Mouse (Mus musculus) cerebellum, adult (tissue): ENCODE data around the gene Cbfa2t3.

Experiments
- ATAC-seq: cut with Nextera tagmentation; 2 replicates; pipeline ENCODE4 v1.9.2; 2017; ENCODE audit warnings: mild to moderate bottlenecking, moderate library complexity, mixed read lengths; ENCODE audit not compliant: insufficient number of reproducible peaks, low FRiP score, low TSS enrichment

Cbfa2t3 gene

DNA sequence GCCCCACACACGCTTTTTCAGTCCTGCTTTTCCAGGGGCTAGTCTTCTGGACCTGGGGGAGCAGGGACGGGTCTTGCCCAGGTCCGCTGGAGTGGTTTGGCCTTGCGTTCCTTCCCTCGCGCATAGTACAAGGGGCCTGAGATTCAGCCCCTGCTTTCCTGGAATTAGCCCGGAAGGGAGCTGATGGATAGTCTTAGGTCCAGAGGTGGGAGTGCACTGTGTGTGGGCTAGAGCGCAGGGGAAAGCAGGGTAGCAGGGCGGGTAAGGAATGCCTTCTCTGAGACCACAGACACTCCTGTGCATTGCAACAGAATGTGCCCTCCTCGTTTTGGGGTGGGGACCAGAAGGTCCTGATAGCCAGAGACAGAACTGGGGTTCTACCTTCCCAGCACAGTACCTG, 121.8 kb downstream of the Cbfa2t3 start:
- ATAC-seq: no peak

GRCm38 (mm10) chr8:122576648-122577022, 122.3 kb downstream of the Cbfa2t3 start, which contains the start of gene Aprt:
TSS of gene Aprt (minus strand) at chr8:122576909.
- peak; percentile 86 for ATAC-seq

DNA sequence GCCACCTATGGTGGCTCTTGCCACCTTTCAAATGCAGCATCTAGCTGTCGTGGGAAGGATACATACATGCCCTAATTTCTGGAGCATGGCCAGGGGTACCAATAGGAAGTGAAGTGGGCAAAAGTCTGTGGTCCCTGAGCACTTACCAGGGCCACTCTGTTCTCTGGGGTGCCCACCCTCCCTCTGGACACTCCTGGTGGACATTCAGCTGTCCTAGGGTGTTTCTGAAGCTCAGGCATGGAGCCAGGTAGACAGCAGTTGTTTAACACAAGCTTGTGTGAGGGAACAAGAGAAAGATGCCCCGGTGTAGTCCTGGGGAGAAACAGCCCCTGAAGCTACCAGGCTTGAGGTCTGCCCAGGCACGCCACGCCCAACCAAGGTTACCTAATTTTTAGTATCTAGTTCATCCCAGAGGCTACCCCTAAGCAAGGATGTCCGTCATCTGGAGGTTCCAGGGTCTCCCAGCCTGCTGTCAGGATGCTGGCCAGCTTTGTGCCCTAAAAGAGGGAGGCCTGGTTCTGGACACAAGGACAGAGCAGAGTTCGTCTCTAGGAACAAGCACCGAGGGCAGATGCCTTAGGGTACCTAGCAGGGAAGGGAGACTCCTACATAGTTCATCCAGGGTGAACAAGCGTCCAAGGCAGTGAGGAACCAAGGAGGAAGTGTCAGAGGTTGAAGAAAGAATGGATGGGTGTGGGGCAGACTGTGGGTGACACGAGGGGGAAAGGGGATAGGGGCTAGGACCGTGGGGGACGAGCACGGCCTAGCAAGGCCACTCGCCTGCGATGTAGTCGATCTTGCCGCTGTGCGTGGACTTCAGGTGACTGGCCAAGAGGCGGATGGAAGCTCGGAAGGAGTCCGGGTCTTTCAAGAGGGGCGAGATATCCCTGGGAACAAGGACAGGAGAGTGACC, 122.9 kb downstream of the Cbfa2t3 start:
- ATAC-seq: no peak

DNA sequence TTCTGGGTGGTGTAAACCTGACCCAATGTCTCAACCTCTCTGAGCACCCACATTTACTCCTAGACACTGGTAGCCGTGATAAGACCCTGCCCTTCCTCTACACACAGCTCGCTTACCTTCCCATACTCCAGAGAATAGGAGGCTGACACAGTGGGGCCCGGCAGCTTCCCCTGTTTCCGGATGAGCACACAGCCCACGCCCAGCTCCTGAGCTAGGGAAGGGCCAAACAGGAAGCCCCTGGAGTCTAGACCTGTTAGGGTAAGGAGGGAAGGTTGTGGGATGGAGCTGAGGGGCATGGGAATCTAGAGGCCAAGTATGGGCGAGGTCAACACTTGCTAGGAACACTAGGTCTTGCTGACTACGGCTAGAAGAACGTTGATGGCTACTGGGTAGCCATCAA, 123.6 kb downstream of the Cbfa2t3 start:
- ATAC-seq: no peak
